Mouse (Mus musculus) thymus, postnatal 36 days (tissue): ENCODE measurements around the gene Cobll1.

Experiments used
- DNase-seq, 2 experiments: peaks; one replicate each; pipeline ENCODE4 v3.0.0; 2022; ENCODE audit warnings: mixed read lengths in 2 of 2

Gene Cobll1

DNA sequence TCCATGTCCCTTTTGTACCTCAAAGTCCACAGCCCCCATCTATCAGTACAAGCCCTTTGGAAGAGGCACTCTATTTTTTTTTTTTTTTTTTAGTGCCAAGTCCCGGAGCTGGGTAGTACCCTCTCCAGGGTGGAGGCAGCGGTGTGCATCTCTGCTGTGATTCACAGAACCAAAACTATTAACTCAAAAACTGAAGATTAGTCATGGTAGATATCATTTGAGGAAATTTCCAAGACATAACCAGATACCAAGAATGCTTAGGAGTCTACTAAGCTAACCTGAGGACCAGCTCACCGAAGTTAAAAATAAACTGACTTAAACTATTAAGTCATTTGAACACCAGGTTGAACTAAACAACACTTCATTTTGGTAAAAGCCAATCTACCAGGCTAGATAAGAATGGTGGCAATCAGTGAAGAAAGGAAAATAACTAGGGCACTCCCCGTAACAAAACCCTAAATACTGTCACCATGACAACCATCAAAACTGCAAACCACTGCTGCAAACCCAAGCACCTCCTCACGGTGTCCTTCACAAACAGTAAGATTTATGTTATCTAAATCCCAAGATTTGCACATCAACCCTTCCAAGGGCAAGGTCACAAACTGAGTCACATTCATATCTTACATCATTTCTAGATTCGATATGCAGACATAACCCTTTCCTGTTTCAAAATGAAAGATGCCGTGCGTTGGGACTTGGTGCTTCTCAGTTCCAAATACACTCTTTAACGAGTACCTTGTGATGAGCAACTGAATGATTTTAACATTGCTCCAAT lies 43.8 kb downstream of the Cobll1 start:
- no peak for DNase-seq

DNA sequence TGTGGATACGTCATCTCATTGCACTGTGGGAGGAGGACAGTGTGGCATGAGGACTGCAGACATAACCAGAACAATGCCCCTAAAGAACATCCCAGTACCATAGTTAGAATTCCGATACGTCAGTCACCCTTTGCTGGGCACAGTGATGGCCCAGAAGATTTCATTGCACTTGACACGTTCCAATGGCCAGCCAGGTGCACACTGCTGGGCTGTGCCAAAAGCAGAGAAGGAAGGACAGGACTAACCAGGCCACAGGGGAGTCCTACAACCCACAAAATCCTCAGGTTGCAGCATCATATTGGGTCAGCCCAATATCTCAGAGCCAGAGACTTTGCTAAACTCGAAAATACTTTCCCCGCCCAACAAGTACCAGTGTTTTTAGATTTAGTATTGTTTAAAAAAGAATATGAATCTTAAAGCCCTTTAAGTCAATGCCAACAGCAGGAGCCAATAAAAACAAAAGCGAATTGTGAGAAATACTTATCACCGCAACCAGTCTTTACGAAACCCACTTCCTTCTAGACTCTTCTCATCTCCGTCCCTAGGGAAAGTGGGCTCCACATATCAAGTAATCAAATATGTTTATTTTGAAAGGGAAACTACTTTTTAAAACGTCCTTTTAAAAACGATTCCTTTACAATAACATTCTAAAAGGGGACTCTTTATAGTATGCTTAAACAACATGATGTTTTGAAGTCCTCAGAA lies 46.0 kb downstream of the Cobll1 start:
- DNase-seq: no peak

DNA sequence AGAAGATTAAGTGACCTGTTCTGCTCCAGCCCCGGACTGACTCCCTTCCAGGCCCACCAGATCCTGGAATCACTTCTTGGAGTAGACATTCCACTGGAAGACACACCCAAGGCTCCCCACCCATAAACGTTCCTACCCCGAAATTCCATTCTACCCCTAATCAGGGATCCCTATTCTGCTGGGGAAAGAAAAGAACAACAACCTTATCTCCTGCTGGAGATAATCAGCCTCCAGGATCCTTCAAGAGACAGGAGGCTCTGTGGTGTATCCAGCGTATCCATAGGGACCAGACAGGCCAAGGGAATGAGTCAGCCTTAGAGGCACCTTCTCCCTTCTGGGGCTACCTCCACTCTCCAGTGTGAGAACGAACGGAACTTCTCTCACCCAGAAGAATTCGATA lies 47.8 kb downstream of the Cobll1 start:
- no peak for DNase-seq

DNA sequence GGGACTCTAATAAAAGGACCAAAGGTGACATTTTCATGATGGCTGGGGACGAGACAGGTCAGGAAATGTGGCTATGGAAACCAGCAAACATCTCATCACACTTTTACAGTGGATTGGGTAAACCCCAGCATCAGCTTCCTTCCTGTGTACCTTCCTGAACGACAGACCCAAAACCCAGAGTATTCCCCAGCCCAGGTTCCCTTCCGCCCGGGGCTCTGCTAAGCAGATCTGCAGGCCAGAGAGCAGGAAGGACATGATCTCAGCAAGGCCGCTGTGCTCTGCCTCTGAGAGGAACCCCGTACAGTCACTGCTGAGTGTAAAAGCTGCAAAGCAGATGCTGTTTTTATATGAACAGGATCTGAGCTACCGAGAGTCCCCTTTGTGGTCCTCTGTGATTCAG lies 49.9 kb downstream of the Cobll1 start:
- DNase-seq: peak; percentile 48 to 66

DNA sequence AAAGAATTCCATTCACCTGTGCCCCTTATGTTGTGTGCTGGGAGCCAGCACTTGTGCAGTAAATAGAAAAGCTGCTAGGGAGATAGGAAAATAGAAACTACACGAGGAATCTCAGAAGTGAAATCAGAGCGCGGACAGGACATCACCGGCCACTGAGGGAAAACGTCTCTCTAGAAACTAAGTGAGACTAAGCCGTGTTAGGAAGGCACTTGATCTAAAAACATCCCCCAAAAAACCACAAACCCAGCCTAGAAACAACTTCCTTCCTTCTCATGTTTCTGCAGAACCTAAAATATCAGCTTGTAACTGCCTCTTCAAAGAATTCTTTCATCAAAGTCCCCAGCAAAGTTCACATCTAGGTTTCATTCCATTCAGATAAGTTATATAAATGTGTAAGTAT lies 50.6 kb downstream of the Cobll1 start:
- peak in 1 of 2 experiments; percentile 8 for DNase-seq

DNA sequence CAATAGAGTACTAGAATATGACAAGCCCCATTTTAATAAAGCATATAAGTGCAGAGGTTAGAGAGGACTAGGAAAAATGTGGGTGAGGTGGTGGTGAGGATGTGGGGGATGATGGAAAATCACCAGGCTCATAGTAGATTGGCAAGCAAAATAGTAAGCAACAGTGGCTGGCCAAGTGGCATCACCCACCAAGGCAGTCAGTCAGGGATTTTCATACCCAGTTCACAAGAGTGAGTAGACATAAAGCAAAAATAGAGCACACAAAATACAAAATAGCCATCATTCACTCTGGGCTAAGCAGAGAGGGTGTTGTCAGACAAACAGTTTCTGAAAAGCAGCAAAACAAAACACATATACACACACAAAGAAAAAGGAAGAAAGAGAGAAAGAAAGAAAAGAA lies 51.6 kb downstream of the Cobll1 start:
- no peak for DNase-seq

DNA sequence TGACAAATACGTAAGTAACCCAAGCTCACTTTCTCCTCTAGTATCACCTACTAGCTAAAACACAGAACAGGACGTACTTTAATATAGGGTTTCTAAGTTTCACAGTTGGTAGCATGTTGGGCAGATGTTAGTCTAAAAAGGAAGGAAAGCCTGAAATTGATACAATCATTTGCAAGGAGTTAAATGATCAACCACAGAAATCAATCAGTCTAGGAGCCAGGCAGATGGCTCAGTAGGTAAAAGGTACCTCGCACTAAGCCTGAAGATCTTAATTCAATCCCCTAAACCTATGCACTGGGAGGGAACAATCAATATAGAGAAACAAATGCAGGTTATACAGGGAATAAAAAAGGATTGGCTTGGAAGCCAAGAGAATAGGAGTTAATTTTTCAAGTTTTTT lies 52.0 kb downstream of the Cobll1 start:
- no peak for DNase-seq

DNA sequence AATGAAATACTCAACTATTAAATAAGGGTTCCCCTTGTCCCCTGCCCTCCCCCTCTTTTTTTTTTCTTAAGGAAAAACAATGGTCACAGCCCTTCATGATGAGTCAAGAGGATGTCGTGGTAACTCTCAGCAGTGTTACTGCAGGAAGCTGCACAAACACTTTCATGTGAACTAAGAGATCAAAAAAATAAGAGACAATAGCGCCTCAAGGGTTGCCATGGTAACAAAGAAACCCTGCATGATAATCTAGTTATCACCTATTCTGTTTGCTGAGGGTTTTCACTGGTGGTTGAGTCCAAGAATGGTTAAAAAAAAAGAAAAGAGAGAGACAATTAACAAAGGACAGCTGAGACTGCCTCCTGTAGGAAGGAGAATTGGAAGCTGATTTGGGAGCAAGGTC lies 56.5 kb downstream of the Cobll1 start:
- no peak for DNase-seq

DNA sequence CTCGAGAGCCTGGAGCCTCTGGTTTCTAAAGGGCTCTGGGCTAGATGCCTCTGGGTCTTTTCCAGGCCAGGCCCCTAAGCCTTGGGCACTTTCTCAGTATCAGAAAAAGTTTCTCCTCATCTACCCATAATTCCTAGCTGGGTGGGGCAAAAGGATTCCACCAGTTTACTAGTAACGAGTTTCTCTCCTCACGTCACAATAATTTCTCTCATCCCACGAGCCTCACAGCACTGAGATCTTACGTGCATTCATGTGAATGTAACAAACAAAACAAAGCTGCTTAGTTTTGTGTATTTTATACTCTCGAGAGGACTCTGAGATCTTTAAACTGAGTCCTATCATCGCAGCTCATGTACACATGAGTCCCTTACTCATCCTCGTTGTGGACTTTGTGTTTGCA lies 57.5 kb downstream of the Cobll1 start:
- no peak for DNase-seq

DNA sequence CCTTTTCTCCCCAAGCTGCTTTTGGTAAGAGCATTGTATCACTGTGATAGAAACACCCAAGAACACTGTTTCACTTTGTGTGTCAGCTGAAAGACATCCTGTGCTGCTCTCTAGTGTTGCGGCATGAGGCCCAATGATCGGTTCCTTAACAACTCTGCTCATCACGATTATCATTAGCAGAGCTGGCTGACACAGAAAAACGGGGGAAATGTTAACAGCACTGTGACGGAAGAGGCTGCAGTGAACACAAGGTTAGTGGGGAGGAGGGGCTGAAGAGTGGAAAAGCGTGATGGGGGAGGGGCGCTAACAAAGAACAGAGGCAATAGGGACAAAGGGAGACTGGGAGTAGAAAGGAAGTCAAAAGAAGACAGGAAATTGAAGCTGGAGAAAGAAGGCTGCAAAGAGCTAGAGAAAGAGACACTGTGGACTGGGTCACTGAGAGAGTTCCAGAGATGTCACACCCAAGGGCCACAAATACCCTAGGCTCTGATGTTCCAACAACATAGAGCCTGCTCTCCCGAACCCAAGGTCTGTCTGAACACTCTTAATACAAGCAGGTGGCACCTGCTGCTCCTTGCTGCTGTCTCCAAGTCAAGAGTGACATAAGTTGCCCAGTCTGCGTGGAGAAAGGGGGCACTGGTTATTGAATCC lies 58.0 kb downstream of the Cobll1 start:
- DNase-seq: peak in 1 of 2 experiments; percentile 8

DNA sequence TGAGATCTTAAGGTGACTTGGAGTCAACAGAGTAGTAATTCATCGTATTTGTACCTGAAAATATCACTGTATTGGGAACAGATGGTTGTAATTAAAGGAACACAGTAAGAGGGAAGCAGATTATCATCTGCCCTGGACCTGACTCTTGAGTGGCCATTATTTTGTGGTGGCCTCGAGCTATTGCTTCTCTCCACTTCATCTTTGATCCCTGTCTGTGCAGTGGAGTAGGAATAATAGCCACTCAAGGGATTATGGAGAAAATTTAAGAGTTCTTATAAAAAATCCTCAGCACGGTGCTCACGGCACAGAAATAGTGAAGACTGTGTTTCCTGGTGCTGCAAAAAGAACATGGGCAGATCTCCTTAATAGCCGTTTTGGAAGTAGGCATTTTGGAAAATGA lies 63.6 kb downstream of the Cobll1 start:
- DNase-seq: no peak

DNA sequence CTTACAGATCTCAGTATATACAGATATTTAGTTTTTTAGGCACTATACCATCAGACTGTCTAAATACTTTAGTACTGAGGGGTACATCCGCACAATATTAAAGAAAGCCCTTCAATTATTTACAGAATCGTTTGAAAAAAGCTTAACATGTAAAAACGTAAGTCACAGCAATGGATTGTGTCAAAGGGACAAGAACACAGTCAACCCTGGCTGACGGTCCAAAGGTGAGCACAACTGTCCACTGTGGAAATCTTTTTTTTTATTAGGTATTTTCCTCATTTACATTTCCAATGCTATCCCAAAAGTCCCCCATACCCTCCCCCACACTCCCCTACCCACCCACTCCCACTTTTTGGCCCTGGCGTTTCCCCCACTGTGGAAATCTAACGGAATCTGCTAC lies 67.1 kb downstream of the Cobll1 start:
- no peak for DNase-seq

DNA sequence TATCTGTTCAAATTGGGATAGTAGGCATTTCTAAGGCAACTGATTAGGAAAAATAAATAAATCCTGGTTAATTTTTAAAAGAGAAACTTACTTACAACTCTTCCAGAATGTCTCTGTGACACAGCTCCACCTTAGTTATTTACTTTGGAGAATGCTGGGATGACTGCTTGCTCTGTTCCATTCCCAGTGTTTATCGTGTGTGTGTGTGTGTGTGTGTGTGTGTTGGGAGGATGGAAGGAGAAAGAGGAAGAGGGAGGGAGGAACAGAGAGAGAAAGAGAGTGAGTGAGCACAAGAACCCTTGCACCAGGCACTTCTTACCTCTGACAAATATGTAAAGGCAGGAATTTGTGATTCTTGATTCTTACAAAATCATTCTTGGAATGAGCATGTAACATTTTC lies 67.7 kb downstream of the Cobll1 start:
- DNase-seq: no peak

DNA sequence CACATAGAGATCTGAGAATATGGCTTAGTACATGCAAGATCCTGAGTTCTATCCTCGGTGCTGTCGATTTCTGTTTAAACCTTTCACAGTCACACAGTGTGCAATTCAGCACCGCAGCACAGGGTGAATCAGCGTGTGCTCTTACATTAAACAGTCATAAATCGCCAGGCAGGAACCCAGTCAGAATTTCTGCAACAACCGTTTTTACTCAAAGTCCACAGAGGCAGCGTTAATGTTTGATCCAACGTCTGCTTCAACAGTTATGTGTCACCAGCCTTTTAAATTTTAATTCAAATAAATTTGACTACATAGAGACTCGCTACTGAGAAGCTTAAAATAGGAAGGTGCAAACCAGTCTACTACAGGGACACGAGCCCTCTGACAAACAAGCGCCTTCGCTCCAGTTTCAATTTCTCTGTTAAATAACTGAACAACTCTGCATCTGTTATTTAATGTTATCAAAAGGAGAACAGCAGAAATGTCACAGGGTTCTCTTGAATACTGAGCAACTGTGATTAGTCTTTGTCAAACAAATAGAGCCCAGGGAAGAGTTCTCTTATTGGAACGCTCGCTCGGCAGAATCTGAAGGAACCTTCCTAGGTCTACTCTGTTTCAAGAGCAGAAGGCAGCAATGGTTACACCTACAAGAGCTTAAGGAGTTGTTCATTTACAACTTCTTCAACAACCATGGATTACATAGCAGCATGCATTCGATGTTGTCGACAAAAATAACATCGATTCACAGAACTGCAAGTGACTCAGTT lies 68.3 kb downstream of the Cobll1 start:
- no peak for DNase-seq

DNA sequence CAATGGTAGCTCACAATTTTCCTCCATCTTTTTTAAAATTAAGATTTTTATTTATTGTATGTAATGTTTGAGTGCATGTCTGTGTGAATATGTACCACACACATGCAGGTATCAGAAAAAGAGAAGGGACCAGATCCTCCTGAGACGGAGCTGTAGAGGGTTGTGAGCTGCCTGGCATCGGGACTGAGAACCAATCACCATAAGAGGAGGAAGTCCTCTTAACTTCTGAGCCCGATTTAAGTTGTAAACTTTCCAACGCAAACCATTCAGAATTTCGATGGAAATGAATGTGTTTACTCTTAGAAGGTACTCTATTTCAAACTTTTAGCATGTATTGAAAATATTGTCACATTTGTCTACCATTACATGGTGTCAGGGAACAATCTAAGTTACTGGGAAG lies 68.9 kb downstream of the Cobll1 start:
- no peak for DNase-seq

DNA sequence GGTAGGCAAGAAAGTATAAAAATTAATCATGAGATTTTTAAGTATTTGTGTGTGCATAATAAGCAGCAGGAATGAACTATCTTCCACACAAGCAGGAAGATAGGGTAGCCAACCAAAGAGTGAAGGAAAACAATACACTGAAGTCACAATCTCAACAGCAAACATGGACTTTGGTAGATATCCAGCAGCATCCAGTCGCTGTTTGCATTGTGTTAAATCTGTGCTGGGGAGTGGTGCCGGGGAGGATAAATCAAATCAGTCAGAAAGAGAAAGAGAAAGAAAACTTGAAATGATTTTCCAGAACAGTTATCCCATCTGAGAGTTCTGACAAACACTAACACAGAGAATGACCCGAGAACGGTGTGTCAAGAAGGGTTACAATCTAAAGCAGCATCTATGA lies 75.2 kb downstream of the Cobll1 start:
- DNase-seq: no peak

DNA sequence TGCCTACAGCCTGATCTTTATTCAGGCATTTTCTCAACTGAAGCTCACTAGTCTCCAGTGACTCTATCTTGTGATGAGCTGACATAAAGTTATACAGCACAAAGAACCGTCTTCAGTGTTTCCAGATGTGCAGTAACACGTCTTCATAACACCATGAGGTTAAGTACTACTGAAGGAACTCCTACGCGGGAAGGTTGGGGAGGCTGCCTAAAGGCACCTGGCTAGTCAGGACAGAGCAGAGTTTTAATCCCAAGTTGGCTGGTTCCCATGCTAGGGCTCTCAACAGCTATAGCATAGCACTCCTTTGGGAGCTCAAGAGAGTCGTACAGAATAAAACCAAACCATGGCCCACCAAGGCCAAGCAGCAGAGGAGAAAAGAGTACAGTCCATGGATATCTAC lies 76.6 kb downstream of the Cobll1 start:
- no peak for DNase-seq

DNA sequence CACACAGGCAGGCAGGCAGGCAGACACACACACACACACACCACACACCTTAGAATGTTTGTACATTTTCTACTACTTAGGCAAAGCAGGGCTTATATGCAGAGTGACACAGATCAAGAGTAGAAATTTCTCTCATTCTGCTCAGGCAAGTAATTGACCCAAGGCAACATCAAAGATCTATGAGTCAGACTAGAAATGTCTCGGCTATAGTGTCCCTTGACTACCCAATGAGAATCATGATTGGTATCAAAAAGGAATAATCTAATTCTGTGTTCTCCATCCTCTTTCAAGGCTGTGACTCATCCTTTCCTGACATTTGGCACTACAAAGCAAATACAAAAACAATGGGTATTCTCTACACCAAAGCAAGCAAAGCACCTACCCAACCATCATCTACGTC lies 77.5 kb downstream of the Cobll1 start:
- DNase-seq: no peak

DNA sequence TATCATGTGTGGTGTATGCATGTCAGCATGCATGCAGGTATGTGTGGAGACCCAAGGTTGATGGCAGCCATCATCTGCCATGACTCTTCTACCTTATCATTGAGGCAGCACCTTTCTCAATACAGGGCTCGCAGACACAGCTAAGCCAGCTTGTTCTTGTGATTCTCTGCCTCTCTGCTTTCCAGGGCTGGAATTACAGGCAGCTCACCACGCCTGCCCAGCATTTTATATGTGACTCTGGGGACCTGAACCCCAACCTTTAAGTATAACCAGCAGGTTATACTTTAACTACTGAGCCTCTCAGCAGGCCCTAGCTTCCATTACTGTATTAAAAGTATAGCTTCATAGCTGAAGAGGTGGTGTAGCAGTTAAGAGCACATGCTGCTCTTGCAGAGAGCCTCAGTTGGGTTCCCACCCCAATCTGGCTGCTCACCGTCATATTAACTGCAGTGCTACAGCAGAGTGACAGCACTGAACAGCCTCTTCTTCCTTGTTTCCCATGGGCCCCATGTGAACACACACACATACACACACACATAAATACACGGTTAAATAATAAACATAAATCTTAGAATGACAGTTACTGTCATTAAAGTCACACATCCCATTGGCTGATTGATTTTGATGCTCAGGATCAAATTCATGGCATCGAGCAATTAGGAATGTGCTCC lies 81.1 kb downstream of the Cobll1 start:
- DNase-seq: no peak

DNA sequence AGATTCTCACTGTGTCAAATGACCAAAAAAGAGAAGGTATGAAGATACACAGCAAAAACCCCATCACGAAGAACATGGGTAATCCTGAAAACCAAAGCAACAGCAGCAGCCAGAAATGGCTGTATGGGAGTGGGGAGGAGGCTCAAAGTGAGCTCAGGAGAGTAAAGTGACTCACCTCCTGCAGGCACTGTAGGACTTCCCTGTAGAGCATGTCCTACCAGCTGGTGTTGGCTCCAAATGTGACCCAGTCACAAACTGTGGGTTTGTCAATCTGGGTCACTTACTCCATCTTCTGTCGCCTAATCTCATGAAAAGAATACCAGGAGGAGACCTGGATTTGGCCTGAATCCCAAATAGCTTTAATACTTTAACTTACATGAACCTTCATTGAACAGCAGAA lies 81.9 kb downstream of the Cobll1 start:
- DNase-seq: no peak

DNA sequence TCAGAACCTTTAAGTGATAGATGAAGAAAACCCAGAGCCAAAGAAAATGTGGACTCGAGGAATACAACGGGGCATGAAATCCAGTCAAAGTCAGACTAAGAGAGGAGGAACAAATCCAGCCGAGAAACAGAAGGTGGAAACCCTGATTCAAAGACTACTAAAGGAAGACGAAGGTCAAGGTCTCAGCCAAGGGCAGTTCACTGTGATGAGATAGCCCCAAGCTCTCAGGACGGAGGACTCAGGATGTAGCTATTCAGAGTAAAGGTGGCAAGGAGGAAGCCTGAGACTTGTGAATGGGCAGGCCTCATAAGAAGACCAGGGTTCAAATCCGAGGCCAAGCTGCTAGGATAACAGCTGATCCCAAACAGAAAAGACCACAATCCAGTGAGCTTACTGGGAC lies 90.3 kb downstream of the Cobll1 start:
- no peak for DNase-seq

DNA sequence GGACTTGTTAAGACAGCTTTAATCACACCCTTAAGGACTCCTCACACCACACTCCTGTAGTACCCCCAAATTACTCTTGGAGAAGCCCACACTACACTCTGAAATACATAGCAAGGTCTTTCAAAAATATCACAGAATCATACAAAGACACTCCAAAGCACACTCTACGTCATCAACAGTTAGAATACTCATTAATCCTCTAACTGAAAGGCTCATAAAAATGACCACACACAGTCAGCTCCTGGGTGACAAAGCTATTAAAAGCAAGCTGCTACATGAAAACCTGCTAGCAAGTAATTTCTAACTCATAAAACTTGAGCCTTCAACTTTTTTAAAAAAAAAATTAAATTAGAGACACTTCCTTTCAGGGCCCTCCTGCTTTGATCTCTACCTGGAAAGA lies 91.8 kb downstream of the Cobll1 start:
- no peak for DNase-seq
